Mouse (Mus musculus): ENCODE data around the gene Zfp637. TPM values are rescaled to one million over a fixed set of nuclear protein-coding genes. Genes with fewer than 3 reads are reported as not detected.

The Zfp637 gene
- 14.1 and 19.6 TPM in 2 replicates for total RNA-seq (2014; rRNA removed)
- 16.4 and 27.6 TPM in 2 replicates for polyA plus RNA-seq (2012; rRNA removed)

GRCm38 (mm10) chr6:117840686-117841510 lies at the start of gene Zfp637:
TSS of gene Zfp637 (plus strand) at chr6:117841180.
- H3K27me3 ChIP-seq (ENCODE audit: control insufficient read depth, insufficient read depth, low read length), result no peaks in the 10 kb centered on the region
- H3K79me2 ChIP-seq (ENCODE audit: control insufficient read depth, insufficient read depth, low read length), result no peaks in the 10 kb centered on the region
- WGBS, result under 1% methylated on average over 66 of the region's 66 CpGs
- peak; percentile 75 for TF ChIP-seq CTCF (IDR thresholded peaks at IDR 0.05; ENCODE audit: low read depth, low read length)
- 0 out of 2 replicates have a peak, but pooled peaks have one; percentile 33 for TF ChIP-seq POLR2A (IDR thresholded peaks at IDR 0.05; ENCODE audit: extremely low read depth, insufficient read depth, low read length)
- peak within 1 kb of the TSS; percentile 80 for H3K4me3 ChIP-seq (ENCODE audit: insufficient read depth, low read depth, low read length)
- H3K9ac ChIP-seq (ENCODE audit: low read depth, low read length), result peak within 1 kb of the TSS; percentile 94
- peak within 1 kb of the TSS; percentile 91 for H3K27ac ChIP-seq (replicated peaks; ENCODE audit: insufficient read depth, low read depth, low read length)
- peak; percentile 76 for DNase-seq (ENCODE audit: extremely low read depth, low read depth, low spot score)
- peaks cover 19% of the 10 kb centered on the region for H3K36me3 ChIP-seq (ENCODE audit: control insufficient read depth, insufficient read depth, low read length)
- H3K4me1 ChIP-seq (ENCODE audit: control insufficient read depth, insufficient read depth, low read length), result peaks cover 7% of the 10 kb centered on the region; the same call in 1 of the 2 replicates

- Histone ChIP-seq H3K27me3 (ENCODE audit: control insufficient read depth, insufficient read depth, low read length) (no peaks in the 10 kb centered on the region), H3K79me2 (ENCODE audit: control insufficient read depth, insufficient read depth, low read length) (no peaks in the 10 kb centered on the region), H3K36me3 (ENCODE audit: control insufficient read depth, insufficient read depth, low read length) (no peaks in the 10 kb centered on the region), H3K27ac (replicated peaks; ENCODE audit: insufficient read depth, low read depth, low read length) (no peak overlapping the region), H3K4me3 (ENCODE audit: insufficient read depth, low read depth, low read length) (no peak overlapping the region), H3K4me1 (ENCODE audit: control insufficient read depth, insufficient read depth, low read length) (no peaks in the 10 kb centered on the region), H3K9ac (ENCODE audit: low read depth, low read length) (no peak overlapping the region)
- TF ChIP-seq CTCF (IDR thresholded peaks at IDR 0.05; ENCODE audit: low read depth, low read length) (no peak), POLR2A (IDR thresholded peaks at IDR 0.05; ENCODE audit: extremely low read depth, insufficient read depth, low read length) (no peak)
- WGBS, result 94% methylated on average over 3 of the region's 3 CpGs
- DNase-seq (ENCODE audit: extremely low read depth, low read depth, low spot score), result no peak
These were observed 45.7 kb upstream of the Zfp637 start for GRCm38 (mm10) chr6:117795251-117795650.

- H3K27ac ChIP-seq (replicated peaks; ENCODE audit: insufficient read depth, low read depth, low read length), result no peak overlapping the region
- 90% methylated on average over 7 of the region's 7 CpGs for WGBS
- no peak for TF ChIP-seq POLR2A (IDR thresholded peaks at IDR 0.05; ENCODE audit: extremely low read depth, insufficient read depth, low read length)
- TF ChIP-seq CTCF (IDR thresholded peaks at IDR 0.05; ENCODE audit: low read depth, low read length), result no peak
These were observed 40.2 kb upstream of the Zfp637 start for GRCm38 (mm10) chr6:117800824-117801223.

GRCm38 (mm10) chr6:117801801-117802200 lies 39.2 kb upstream of the Zfp637 start:
- Histone ChIP-seq H3K27me3 (ENCODE audit: control insufficient read depth, insufficient read depth, low read length) (no peaks in the 10 kb centered on the region), H3K4me3 (ENCODE audit: insufficient read depth, low read depth, low read length) (no peak overlapping the region), H3K9ac (ENCODE audit: low read depth, low read length) (no peak overlapping the region), H3K79me2 (ENCODE audit: control insufficient read depth, insufficient read depth, low read length) (no peaks in the 10 kb centered on the region), H3K27ac (replicated peaks; ENCODE audit: insufficient read depth, low read depth, low read length) (no peak overlapping the region), H3K36me3 (ENCODE audit: control insufficient read depth, insufficient read depth, low read length) (no peaks in the 10 kb centered on the region), H3K4me1 (ENCODE audit: control insufficient read depth, insufficient read depth, low read length) (no peaks in the 10 kb centered on the region)
- 76% methylated on average over 6 of the region's 6 CpGs for WGBS
- no peak for DNase-seq (ENCODE audit: extremely low read depth, low read depth, low spot score)
- TF ChIP-seq CTCF (IDR thresholded peaks at IDR 0.05; ENCODE audit: low read depth, low read length) (no peak), POLR2A (IDR thresholded peaks at IDR 0.05; ENCODE audit: extremely low read depth, insufficient read depth, low read length) (no peak)

More at GRCm38 (mm10) chr6:117800824-117801223, 40.2 kb upstream of the Zfp637 start:
- Histone ChIP-seq H3K4me3 (ENCODE audit: insufficient read depth, low read depth, low read length) (no peak overlapping the region), H3K36me3 (ENCODE audit: control insufficient read depth, insufficient read depth, low read length) (no peaks in the 10 kb centered on the region), H3K4me1 (ENCODE audit: control insufficient read depth, insufficient read depth, low read length) (no peaks in the 10 kb centered on the region), H3K27me3 (ENCODE audit: control insufficient read depth, insufficient read depth, low read length) (no peaks in the 10 kb centered on the region), H3K79me2 (ENCODE audit: control insufficient read depth, insufficient read depth, low read length) (no peaks in the 10 kb centered on the region), H3K9ac (ENCODE audit: low read depth, low read length) (no peak overlapping the region)
- no peak for DNase-seq (ENCODE audit: extremely low read depth, low read depth, low spot score)

GRCm38 (mm10) chr6:117807756-117808155 lies 33.2 kb upstream of the Zfp637 start:
- H3K79me2 ChIP-seq (ENCODE audit: control insufficient read depth, insufficient read depth, low read length), result no peaks in the 10 kb centered on the region
- H3K9ac ChIP-seq (ENCODE audit: low read depth, low read length), result no peak overlapping the region
- H3K36me3 ChIP-seq (ENCODE audit: control insufficient read depth, insufficient read depth, low read length), result no peaks in the 10 kb centered on the region
- H3K4me1 ChIP-seq (ENCODE audit: control insufficient read depth, insufficient read depth, low read length), result no peaks in the 10 kb centered on the region
- no peak overlapping the region for H3K27ac ChIP-seq (replicated peaks; ENCODE audit: insufficient read depth, low read depth, low read length)
- H3K4me3 ChIP-seq (ENCODE audit: insufficient read depth, low read depth, low read length), result no peak overlapping the region
- no peaks in the 10 kb centered on the region for H3K27me3 ChIP-seq (ENCODE audit: control insufficient read depth, insufficient read depth, low read length)
- no peak for TF ChIP-seq POLR2A (IDR thresholded peaks at IDR 0.05; ENCODE audit: extremely low read depth, insufficient read depth, low read length)
- no peak for TF ChIP-seq CTCF (IDR thresholded peaks at IDR 0.05; ENCODE audit: low read depth, low read length)
- 78% methylated on average over 1 of the region's 1 CpGs for WGBS
- no peak for DNase-seq (ENCODE audit: extremely low read depth, low read depth, low spot score)

- Histone ChIP-seq H3K4me1 (ENCODE audit: control insufficient read depth, insufficient read depth, low read length) (no peaks in the 10 kb centered on the region), H3K36me3 (ENCODE audit: control insufficient read depth, insufficient read depth, low read length) (no peaks in the 10 kb centered on the region), H3K27me3 (ENCODE audit: control insufficient read depth, insufficient read depth, low read length) (no peaks in the 10 kb centered on the region), H3K27ac (replicated peaks; ENCODE audit: insufficient read depth, low read depth, low read length) (no peak overlapping the region), H3K79me2 (ENCODE audit: control insufficient read depth, insufficient read depth, low read length) (no peaks in the 10 kb centered on the region), H3K4me3 (ENCODE audit: insufficient read depth, low read depth, low read length) (no peak overlapping the region), H3K9ac (ENCODE audit: low read depth, low read length) (no peak overlapping the region)
- no peak for TF ChIP-seq POLR2A (IDR thresholded peaks at IDR 0.05; ENCODE audit: extremely low read depth, insufficient read depth, low read length)
- no peak for DNase-seq (ENCODE audit: extremely low read depth, low read depth, low spot score)
- 90% methylated on average over 6 of the region's 6 CpGs for WGBS
These were observed 31.2 kb upstream of the Zfp637 start for GRCm38 (mm10) chr6:117809816-117810215.

Measured in liver, adult 2 months (tissue).